Mouse (Mus musculus) brain, embryonic 14.5 days (tissue): ENCODE data around the gene AW011738.

Source experiments
- CTCF ChIP-seq: fragments of 200-500 bp; IDR thresholded peaks from 2 replicates; pipeline ENCODE4 v1.5.1; 2012; ENCODE audit warnings: inconsistent platforms, mild to moderate bottlenecking, moderate library complexity, borderline replicate concordance; ENCODE audit not compliant: insufficient read depth, insufficient read length; ENCODE audit errors: extremely low read depth
- POLR2A ChIP-seq: fragments of 200-500 bp; IDR thresholded peaks from 2 replicates; pipeline ENCODE4 v1.6.1; 2012; ENCODE audit warnings: mild to moderate bottlenecking, inconsistent platforms, borderline replicate concordance; ENCODE audit not compliant: poor library complexity, insufficient read depth, insufficient read length, severe bottlenecking; ENCODE audit errors: extremely low read depth

DNA sequence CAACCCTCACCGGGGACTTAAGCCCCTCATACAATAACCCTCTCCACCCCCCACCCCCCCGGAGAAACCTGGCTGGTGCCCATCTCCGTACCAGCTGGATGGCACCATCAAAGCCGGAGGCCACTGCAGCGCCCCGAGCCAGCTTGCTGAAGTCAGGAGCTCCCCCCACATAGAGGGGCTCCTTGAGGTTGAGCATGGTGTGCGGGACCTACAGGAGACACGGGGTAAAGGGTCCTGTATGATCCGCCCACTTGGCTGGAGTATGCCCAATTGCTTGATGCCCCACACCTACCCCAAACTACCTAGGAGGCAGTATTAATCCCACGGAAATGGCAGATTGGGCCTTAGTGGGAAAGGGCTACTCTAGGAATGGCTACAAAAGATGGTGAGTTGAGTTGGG is 34.0 kb upstream of the AW011738 start:
- no peak for TF ChIP-seq POLR2A
- TF ChIP-seq CTCF = no peak
